Mouse (Mus musculus) cerebellum, adult 11-12 months (tissue): ENCODE results near the gene Fkbpl.

Source experiments
- DNase-seq: peaks from one replicate; pipeline ENCODE4 v3.0.0; 2022

Fkbpl gene

GRCm38 (mm10) chr17:34648141-34648890, 3.8 kb downstream of the Fkbpl start:
- peak; percentile 54 for DNase-seq

- DNase-seq: peak; percentile 42
Measured at GRCm38 (mm10) chr17:34649106-34649864, 4.7 kb downstream of the Fkbpl start.

GRCm38 (mm10) chr17:34650781-34651180, 6.2 kb downstream of the Fkbpl start:
- peak; percentile 46 for DNase-seq

- peak; percentile 43 for DNase-seq
Measured at GRCm38 (mm10) chr17:34651507-34652221, 7.1 kb downstream of the Fkbpl start.

GRCm38 (mm10) chr17:34652546-34652945, 8.0 kb downstream of the Fkbpl start:
- DNase-seq: peak; percentile 26

GRCm38 (mm10) chr17:34652985-34653384, 8.4 kb downstream of the Fkbpl start:
- DNase-seq: peak; percentile 22

GRCm38 (mm10) chr17:34653746-34654285, 9.3 kb downstream of the Fkbpl start:
- DNase-seq: peak; percentile 48

GRCm38 (mm10) chr17:34654392-34654791, 9.8 kb downstream of the Fkbpl start:
- peak; percentile 44 for DNase-seq

- no peak for DNase-seq
Measured at GRCm38 (mm10) chr17:34655160-34655559, 10.6 kb downstream of the Fkbpl start.

GRCm38 (mm10) chr17:34655581-34655991, 11.0 kb downstream of the Fkbpl start:
- peak; percentile 60 for DNase-seq

- DNase-seq: peak; percentile 20
Measured at GRCm38 (mm10) chr17:34656666-34657065, 12.1 kb downstream of the Fkbpl start.

- no peak for DNase-seq
Measured at GRCm38 (mm10) chr17:34657271-34657670, 12.7 kb downstream of the Fkbpl start.

GRCm38 (mm10) chr17:34658145-34658544, 13.6 kb downstream of the Fkbpl start:
- no peak for DNase-seq

GRCm38 (mm10) chr17:34658591-34658990, 14.0 kb downstream of the Fkbpl start:
- DNase-seq: no peak

GRCm38 (mm10) chr17:34659181-34659896, 14.8 kb downstream of the Fkbpl start:
- no peak for DNase-seq

GRCm38 (mm10) chr17:34659897-34660214, 15.3 kb downstream of the Fkbpl start:
- no peak for DNase-seq

- no peak for DNase-seq
Measured at GRCm38 (mm10) chr17:34660259-34660820, 15.8 kb downstream of the Fkbpl start.

- DNase-seq: no peak
Measured at GRCm38 (mm10) chr17:34661121-34661591, 16.6 kb downstream of the Fkbpl start.

- no peak for DNase-seq
Measured at GRCm38 (mm10) chr17:34662468-34662867, 17.9 kb downstream of the Fkbpl start.

- DNase-seq: no peak
Measured at GRCm38 (mm10) chr17:34662978-34663377, 18.4 kb downstream of the Fkbpl start.

GRCm38 (mm10) chr17:34663558-34663957, 19.0 kb downstream of the Fkbpl start:
- no peak for DNase-seq

GRCm38 (mm10) chr17:34664472-34664871, 19.9 kb downstream of the Fkbpl start:
- DNase-seq: no peak
